Mouse (Mus musculus) embryonic fibroblast, embryonic 13.5 days (primary cell): ENCODE results near the gene Brca1.

Experiments used
- CTCF ChIP-seq: IDR thresholded peaks from 2 replicates; pipeline ENCODE4 v1.5.1; 2011; ENCODE audit warnings: mild to moderate bottlenecking, control low read depth, low read length, moderate library complexity, borderline replicate concordance; ENCODE audit not compliant: insufficient read depth
- POLR2A ChIP-seq: IDR thresholded peaks from 2 replicates; pipeline ENCODE4 v1.6.1; 2011; ENCODE audit warnings: low read depth, mild to moderate bottlenecking, control low read depth, low read length, moderate library complexity

GRCm38 (mm10) chr11:101474298-101474697 is 77.5 kb downstream of the Brca1 start:
- TF ChIP-seq CTCF = no peak
- no peak for TF ChIP-seq POLR2A
